Mouse (Mus musculus) C2C12 (cell line): ENCODE measurements around the gene 2700097O09Rik. TPM values are rescaled to one million over a fixed set of nuclear protein-coding genes. Genes with fewer than 3 reads are reported as not detected.

Experiments
- H3K27me3 ChIP-seq: one replicate; pipeline ENCODE4 v1.6.1; 2011; ENCODE audit not compliant: control insufficient read depth, insufficient read depth, insufficient read length
- H3K36me3 ChIP-seq: one replicate; pipeline ENCODE4 v1.6.1; 2011; ENCODE audit not compliant: control insufficient read depth, insufficient read depth
- H3K4me3 ChIP-seq: one replicate; pipeline ENCODE4 v1.5.1; 2011; ENCODE audit warnings: mild to moderate bottlenecking, control low read depth; ENCODE audit not compliant: poor library complexity, insufficient read depth, severe bottlenecking
- H3K79me2 ChIP-seq: one replicate; pipeline ENCODE4 v1.6.1; 2011; ENCODE audit not compliant: control insufficient read depth, insufficient read depth
- H3K79me3 ChIP-seq: one replicate; pipeline ENCODE4 v1.6.1; 2011; ENCODE audit warnings: low read depth, control low read depth
- H3ac ChIP-seq: one replicate; pipeline ENCODE3; 2011; ENCODE audit warnings: low read depth; ENCODE audit not compliant: control insufficient read depth, insufficient read length
- CEBPB ChIP-seq: IDR thresholded peaks from one replicate; pipeline ENCODE4 v1.6.1; 2011; ENCODE audit warnings: low read depth, mild to moderate bottlenecking, control low read depth, moderate library complexity
- CTCF ChIP-seq: IDR thresholded peaks from one replicate; pipeline ENCODE4 v1.5.1; 2011; ENCODE audit not compliant: control insufficient read depth, insufficient read depth, insufficient read length
- FOSL1 ChIP-seq: IDR thresholded peaks from one replicate; pipeline ENCODE4 v1.8.0; 2011; ENCODE audit warnings: mild to moderate bottlenecking, low read length; ENCODE audit not compliant: poor library complexity, insufficient read depth, severe bottlenecking
- MAX ChIP-seq: IDR thresholded peaks from one replicate; pipeline ENCODE4 v1.6.1; 2011; ENCODE audit warnings: mild to moderate bottlenecking, control low read depth
- MYOD1 ChIP-seq: IDR thresholded peaks from one replicate; pipeline ENCODE4 v1.6.1; 2011; ENCODE audit warnings: low read depth; ENCODE audit not compliant: control insufficient read depth, insufficient read length
- MYOG ChIP-seq: IDR thresholded peaks from one replicate; pipeline ENCODE4 v1.6.1; 2011; ENCODE audit not compliant: control insufficient read depth, insufficient read length; ENCODE audit errors: extremely low read depth
- USF1 ChIP-seq: IDR thresholded peaks from one replicate; pipeline ENCODE4 v1.6.1; 2011; ENCODE audit warnings: low read depth, mild to moderate bottlenecking, control low read depth, moderate library complexity
- polyA plus RNA-seq: library from polyadenylated mRNA; unstranded; fragments of >200 nt; fragmentation: generic; extraction: Trizol; gene quantifications from one replicate; pipeline ENCODE4 v1.2.1, GENCODE M21; 2012; ENCODE audit warnings: missing spikeins

2700097O09Rik gene
- polyA plus RNA-seq, 1 experiment: 5.1 TPM

GRCm38 (mm10) chr12:55016339-55017118, 63.4 kb downstream of the 2700097O09Rik start:
- TF ChIP-seq MYOG (no peak), FOSL1 (no peak), CTCF (no peak), MAX (no peak), CEBPB (no peak), MYOD1 (no peak), USF1 (no peak)
- Histone ChIP-seq H3ac (no peak overlapping the region), H3K79me3 (no peaks in the 10 kb centered on the region), H3K4me3 (no peak overlapping the region), H3K79me2 (no peaks in the 10 kb centered on the region), H3K36me3 (no peaks in the 10 kb centered on the region), H3K27me3 (no peaks in the 10 kb centered on the region)

- H3K4me3 ChIP-seq: no peak overlapping the region
- H3K79me2 ChIP-seq: no peaks in the 10 kb centered on the region
- H3K27me3 ChIP-seq: no peaks in the 10 kb centered on the region
- TF ChIP-seq CTCF (no peak), USF1 (no peak), MYOG (no peak), MAX (no peak), CEBPB (no peak), FOSL1 (no peak), MYOD1 (no peak)
- H3ac ChIP-seq: no peak overlapping the region
- no peaks in the 10 kb centered on the region for H3K36me3 ChIP-seq
- no peaks in the 10 kb centered on the region for H3K79me3 ChIP-seq
Measured at GRCm38 (mm10) chr12:55015428-55015827, 64.5 kb downstream of the 2700097O09Rik start.

- TF ChIP-seq MYOG (no peak), USF1 (no peak), MYOD1 (no peak)
Measured at GRCm38 (mm10) chr12:55013626-55014398, 66.1 kb downstream of the 2700097O09Rik start, which contains the start of gene Baz1a. Baz1a (minus strand) TSS chr12:55014348.

GRCm38 (mm10) chr12:55013031-55013430, 66.9 kb downstream of the 2700097O09Rik start:
- Histone ChIP-seq H3K4me3 (no peak overlapping the region), H3K27me3 (no peaks in the 10 kb centered on the region), H3K36me3 (no peaks in the 10 kb centered on the region), H3ac (no peak overlapping the region), H3K79me2 (no peaks in the 10 kb centered on the region), H3K79me3 (no peaks in the 10 kb centered on the region)
- TF ChIP-seq MAX: no peak
- no peak for TF ChIP-seq MYOG
- TF ChIP-seq MYOD1: no peak
- TF ChIP-seq USF1: no peak
- no peak for TF ChIP-seq CTCF
- no peak for TF ChIP-seq CEBPB
- no peak for TF ChIP-seq FOSL1

More at GRCm38 (mm10) chr12:55013626-55014398, 66.1 kb downstream of the 2700097O09Rik start, which contains the start of gene Baz1a:
- no peak within 1 kb of the TSS for H3K4me3 ChIP-seq
- H3K79me2 ChIP-seq: no peaks in the 10 kb centered on the region
- no peaks in the 10 kb centered on the region for H3K27me3 ChIP-seq
- H3ac ChIP-seq: no peak within 1 kb of the TSS
- no peaks in the 10 kb centered on the region for H3K36me3 ChIP-seq
- H3K79me3 ChIP-seq: no peaks in the 10 kb centered on the region

GRCm38 (mm10) chr12:55007361-55008008, 72.4 kb downstream of the 2700097O09Rik start:
- H3K4me3 ChIP-seq: no peak overlapping the region
- H3ac ChIP-seq: no peak overlapping the region
- no peaks in the 10 kb centered on the region for H3K27me3 ChIP-seq
- H3K79me3 ChIP-seq: no peaks in the 10 kb centered on the region
- H3K36me3 ChIP-seq: no peaks in the 10 kb centered on the region
- H3K79me2 ChIP-seq: no peaks in the 10 kb centered on the region
- TF ChIP-seq MYOG (no peak), FOSL1 (no peak), CTCF (no peak), MAX (no peak), MYOD1 (no peak), CEBPB (no peak), USF1 (no peak)
